Mouse (Mus musculus) stomach, postnatal 0 days (tissue): Measurements from ENCODE around the gene Commd6. TPM values are rescaled to one million over a fixed set of nuclear protein-coding genes. Genes with fewer than 3 reads are reported as not detected.

Source experiments
- ATAC-seq: fragments of 200-750 bp; cut with Nextera tagmentation; 2 replicates; pipeline ENCODE4 v1.8.0; 2017; ENCODE audit not compliant: low FRiP score, low TSS enrichment
- DNase-seq: peaks from one replicate; pipeline ENCODE4 v3.0.0-alpha.2; 2016; ENCODE audit warnings: low spot score
- H3K27ac ChIP-seq: fragments of 300-500 bp; sonication (generic); replicated peaks from 2 replicates; pipeline ENCODE4 v1.5.1; 2014; ENCODE audit warnings: mild to moderate bottlenecking, control low read depth
- H3K27me3 ChIP-seq: fragments of 300-500 bp; sonication (generic); 2 replicates; pipeline ENCODE4 v1.6.1; 2014; ENCODE audit warnings: low read length; ENCODE audit not compliant: control insufficient read depth, insufficient read depth
- H3K36me3 ChIP-seq: fragments of 300-500 bp; sonication (generic); 2 replicates; pipeline ENCODE4 v1.6.1; 2014; ENCODE audit warnings: low read length, mixed read lengths; ENCODE audit not compliant: control insufficient read depth, insufficient read depth
- H3K4me1 ChIP-seq: fragments of 300-500 bp; sonication (generic); replicated peaks from 2 replicates; pipeline ENCODE4 v1.6.1; 2014; ENCODE audit warnings: antibody characterized with exemption; ENCODE audit not compliant: control insufficient read depth, insufficient read depth
- H3K4me2 ChIP-seq: fragments of 300-500 bp; sonication (generic); replicated peaks from 2 replicates; pipeline ENCODE4 v1.6.1; 2014; ENCODE audit warnings: low read depth, mild to moderate bottlenecking, control low read depth, moderate library complexity
- H3K4me3 ChIP-seq: fragments of 300-500 bp; sonication (generic); 2 replicates; pipeline ENCODE4 v1.5.1; 2014; ENCODE audit warnings: low read depth, low read length, control low read depth
- H3K9ac ChIP-seq: fragments of 300-500 bp; sonication (generic); 2 replicates; pipeline ENCODE4 v1.6.1; 2014; ENCODE audit warnings: mild to moderate bottlenecking, low read length, control low read depth, mixed read lengths
- H3K9me3 ChIP-seq: fragments of 300-500 bp; sonication (generic); 2 replicates; pipeline ENCODE4 v1.6.1; 2016; ENCODE audit warnings: low read length; ENCODE audit not compliant: control insufficient read depth
- CTCF ChIP-seq: IDR thresholded peaks from 2 replicates; pipeline ENCODE4 v1.5.1; 2016; ENCODE audit warnings: antibody characterized with exemption, low read depth, mild to moderate bottlenecking, moderate library complexity
- EP300 ChIP-seq: optimal IDR thresholded peaks from 2 replicates; pipeline ENCODE3; 2016; ENCODE audit warnings: antibody characterized with exemption
- WGBS: fragments of 180-500 bp; shearing (Covaris S2); extraction: QIAGEN DNeasy Blood & Tissue Kit; methylation state at CpG from one replicate; pipeline ENCODE4 v1.1.7; 2014; 5-methylcytosine and 5-hydroxymethylcytosine counted together
- polyA plus RNA-seq: library from polyadenylated mRNA; unstranded; fragments of >200 nt; fragmentation: Nextera tagmentation; extraction: Ambion mirVana; gene quantifications from 2 replicates; pipeline ENCODE4 v1.2.1, GENCODE M21; 2015

The Commd6 gene
- polyA plus RNA-seq: 112 and 113 TPM in 2 replicates

DNA sequence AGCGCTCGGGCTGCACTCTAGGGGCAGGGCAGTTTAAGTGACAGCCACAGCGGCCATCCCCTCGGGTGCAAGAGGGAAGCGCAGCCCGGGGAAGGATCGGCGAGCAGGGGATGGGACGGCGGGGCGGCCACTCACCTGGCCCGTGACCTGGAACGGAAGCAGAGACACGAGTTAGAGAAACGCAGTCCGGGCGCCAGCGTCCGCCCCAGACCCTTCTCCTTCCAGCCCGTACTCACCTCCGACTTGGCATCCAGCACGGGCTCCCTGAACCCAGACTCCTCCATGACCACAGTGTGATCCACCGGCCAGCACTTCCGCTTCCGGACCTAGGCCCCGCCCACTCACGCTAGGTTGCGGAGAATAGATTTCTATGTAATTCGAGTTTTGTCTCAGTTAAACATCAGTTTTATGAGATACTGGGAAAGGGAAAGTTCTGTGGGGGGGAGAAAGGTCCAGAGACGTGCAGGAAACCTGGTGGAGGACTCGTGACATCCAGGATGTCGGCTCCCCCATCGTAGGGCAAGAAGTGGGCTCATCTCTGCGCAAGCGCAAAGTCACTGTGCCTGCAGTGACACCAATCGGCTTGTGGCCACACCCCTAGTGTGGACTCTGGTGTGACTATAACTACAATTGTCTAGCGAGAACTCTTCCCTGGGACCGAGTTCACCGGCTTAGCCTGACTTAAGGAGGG lies at the start of gene Commd6:
Gene Commd6 (minus strand): TSS at position 534 of the 691 bp plus-strand sequence.
- Histone ChIP-seq H3K4me2 (peak within 1 kb of the TSS; percentile 78), H3K27me3 (no peaks in the 10 kb centered on the region), H3K4me1 (no peaks in the 10 kb centered on the region), H3K36me3 (0 out of 2 replicates have a peak, but pooled peaks cover under 1% of the 10 kb centered on the region), H3K4me3 (peak within 1 kb of the TSS; percentile 80), H3K27ac (peak within 1 kb of the TSS; percentile 90), H3K9ac (peak within 1 kb of the TSS; percentile 77), H3K9me3 (no peaks in the 10 kb centered on the region)
- WGBS: under 1% methylated on average over 39 of the region's 39 CpGs
- ATAC-seq: peak; percentile 97
- DNase-seq: peak; percentile 90
- TF ChIP-seq EP300: no peak
- TF ChIP-seq CTCF: peak; percentile 38; the same call in 1 of the 2 replicates

DNA sequence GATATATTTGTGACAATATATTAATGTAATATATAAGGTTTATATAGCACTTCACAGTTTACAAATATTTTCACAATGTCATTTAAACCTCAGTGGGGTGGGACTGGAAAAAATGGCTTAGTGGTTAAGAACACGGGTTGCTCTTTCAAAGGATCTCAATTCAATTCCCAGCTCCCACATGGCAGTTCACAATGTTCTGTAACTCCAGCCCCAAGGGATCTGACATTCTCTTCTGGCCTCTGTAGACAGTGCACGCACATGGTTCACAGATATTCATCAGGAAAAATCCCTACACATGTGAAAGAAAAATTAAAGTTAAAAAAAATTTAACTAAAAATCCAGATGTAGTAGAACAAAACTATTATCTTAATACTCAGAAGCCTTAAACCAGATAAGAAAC lies 47.9 kb upstream of the Commd6 start:
- Histone ChIP-seq H3K4me3 (no peak overlapping the region), H3K9me3 (no peaks in the 10 kb centered on the region), H3K27ac (no peak overlapping the region), H3K4me2 (no peak overlapping the region), H3K36me3 (no peaks in the 10 kb centered on the region), H3K4me1 (no peaks in the 10 kb centered on the region), H3K27me3 (no peaks in the 10 kb centered on the region), H3K9ac (no peak overlapping the region)
- DNase-seq (no peak), ATAC-seq (no peak)
- 86% methylated on average over 2 of the region's 2 CpGs for WGBS
- TF ChIP-seq CTCF (no peak), EP300 (no peak)

DNA sequence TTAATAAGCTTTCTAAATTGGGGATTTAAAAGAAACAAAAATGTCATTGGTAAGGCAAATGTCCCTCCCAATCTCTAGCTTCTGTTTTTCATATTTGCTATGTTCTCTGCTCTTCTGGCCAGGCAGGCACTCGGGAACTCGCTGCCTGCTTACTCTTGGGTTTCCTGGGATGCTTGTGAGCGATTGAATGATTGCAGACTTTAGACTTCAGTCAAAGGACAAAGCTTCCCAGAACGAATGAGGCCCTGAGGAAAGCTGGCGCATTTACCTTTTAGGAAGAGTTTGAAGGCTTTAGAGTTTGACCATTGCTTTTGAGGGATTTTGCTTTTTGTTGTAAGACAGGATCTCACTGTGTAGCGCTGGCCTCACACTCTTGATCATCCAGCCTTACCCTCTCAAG lies 47.2 kb upstream of the Commd6 start:
- no peaks in the 10 kb centered on the region for H3K4me1 ChIP-seq
- H3K36me3 ChIP-seq: no peaks in the 10 kb centered on the region
- TF ChIP-seq CTCF (no peak), EP300 (no peak)
- H3K4me2 ChIP-seq: no peak overlapping the region
- H3K4me3 ChIP-seq: no peak overlapping the region
- H3K9me3 ChIP-seq: no peaks in the 10 kb centered on the region
- H3K27me3 ChIP-seq: no peaks in the 10 kb centered on the region
- no peak for ATAC-seq
- WGBS: 88% methylated on average over 6 of the region's 6 CpGs
- H3K27ac ChIP-seq: no peak overlapping the region
- H3K9ac ChIP-seq: no peak overlapping the region
- DNase-seq: no peak

- no peak overlapping the region for H3K9ac ChIP-seq
- no peaks in the 10 kb centered on the region for H3K27me3 ChIP-seq
- H3K4me3 ChIP-seq: no peak overlapping the region
- H3K9me3 ChIP-seq: no peaks in the 10 kb centered on the region
- no peak for TF ChIP-seq CTCF
- TF ChIP-seq EP300: no peak
- no peak for ATAC-seq
- no peak overlapping the region for H3K4me2 ChIP-seq
- peaks cover 2% of the 10 kb centered on the region; the same call in 1 of the 2 replicates for H3K36me3 ChIP-seq
- H3K27ac ChIP-seq: no peak overlapping the region
- no peaks in the 10 kb centered on the region for H3K4me1 ChIP-seq
- no peak for DNase-seq
- WGBS: 100% methylated on average over 1 of the region's 1 CpGs
Measured at GRCm38 (mm10) chr14:101672226-101672625, 31.7 kb upstream of the Commd6 start.

DNA sequence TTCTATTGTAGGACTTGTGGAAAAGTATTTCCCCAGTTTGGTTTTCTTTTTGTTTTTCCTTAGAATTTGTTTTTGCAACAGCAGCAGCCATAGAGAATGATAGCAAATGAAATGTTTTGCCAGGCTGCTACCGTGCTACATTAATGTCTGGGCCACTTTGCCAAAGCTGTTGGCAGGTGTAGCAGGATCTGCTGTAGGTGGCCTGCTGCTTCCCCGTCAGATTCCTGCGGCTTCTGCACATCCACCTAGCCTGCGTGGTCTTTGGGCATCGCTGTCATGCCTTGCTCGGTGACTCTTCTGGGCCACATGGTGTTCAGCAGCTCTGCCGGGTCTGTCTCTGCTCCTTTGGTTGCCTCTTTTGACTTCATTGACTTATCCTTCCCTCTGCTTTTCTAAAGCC lies 28.1 kb upstream of the Commd6 start:
- no peaks in the 10 kb centered on the region for H3K4me1 ChIP-seq
- 95% methylated on average over 7 of the region's 7 CpGs for WGBS
- DNase-seq: no peak
- ATAC-seq: no peak
- no peak overlapping the region for H3K4me2 ChIP-seq
- no peak overlapping the region for H3K27ac ChIP-seq
- no peak for TF ChIP-seq EP300
- TF ChIP-seq CTCF: no peak
- no peaks in the 10 kb centered on the region for H3K27me3 ChIP-seq
- no peak overlapping the region for H3K4me3 ChIP-seq
- 0 out of 2 replicates have a peak, but pooled peaks cover 2% of the 10 kb centered on the region for H3K36me3 ChIP-seq
- no peaks in the 10 kb centered on the region for H3K9me3 ChIP-seq
- H3K9ac ChIP-seq: no peak overlapping the region

- no peaks in the 10 kb centered on the region for H3K9me3 ChIP-seq
- H3K27ac ChIP-seq: no peak overlapping the region
- TF ChIP-seq EP300 (no peak), CTCF (peak; percentile 27)
- no peak for ATAC-seq
- 0 out of 2 replicates have a peak, but pooled peaks cover 2% of the 10 kb centered on the region for H3K36me3 ChIP-seq
- no peak for DNase-seq
- no peaks in the 10 kb centered on the region for H3K27me3 ChIP-seq
- H3K9ac ChIP-seq: no peak overlapping the region
- H3K4me2 ChIP-seq: no peak overlapping the region
- WGBS: 81% methylated on average over 5 of the region's 5 CpGs
- no peak overlapping the region for H3K4me3 ChIP-seq
- no peaks in the 10 kb centered on the region for H3K4me1 ChIP-seq
Measured at GRCm38 (mm10) chr14:101666536-101666935, 26.1 kb upstream of the Commd6 start.
